Mouse (Mus musculus): ENCODE measurements around the gene Krt33b.

Krt33b gene

DNA sequence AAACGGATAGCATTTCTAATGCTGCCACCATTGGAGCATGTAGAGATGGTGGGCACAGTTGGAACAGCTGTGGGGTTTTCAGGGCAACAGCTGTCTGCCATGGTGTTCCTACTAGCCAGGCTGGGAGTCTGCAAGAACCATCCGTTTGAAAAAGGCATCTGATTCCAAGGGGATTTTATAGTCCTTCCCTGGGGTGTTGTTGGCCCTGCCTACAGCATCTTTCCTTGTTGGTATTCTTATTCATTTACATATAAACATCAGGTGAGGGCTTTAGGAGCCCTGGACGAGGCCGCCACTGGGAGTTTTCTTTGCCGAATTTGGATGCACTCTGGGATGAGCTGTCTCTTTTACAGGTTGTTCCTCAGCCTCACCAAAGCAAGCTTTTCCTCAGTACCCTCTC, 50.7 kb downstream of the Krt33b start, which contains the start of gene Krtap29-1:
Krtap29-1 (minus strand) TSS at position 101 of the 400 bp plus-strand sequence.
- Histone ChIP-seq H3K27me3 (ENCODE audit: control insufficient read depth, insufficient read depth, low read length, poor library complexity, severe bottlenecking) (no peaks in the 10 kb centered on the region), H3K36me3 (ENCODE audit: control insufficient read depth, insufficient read depth, low read length, poor library complexity, severe bottlenecking) (no peaks in the 10 kb centered on the region)
- DNase-seq (ENCODE audit: low read depth, low spot score), result no peak

Measured in splenic B cell, adult 2 months (primary cell).